Mouse (Mus musculus) ES-Bruce4 (cell line): ENCODE data around the gene Ccdc194. TPM values are rescaled to one million over a fixed set of nuclear protein-coding genes. Genes with fewer than 3 reads are reported as not detected.
A peak's percentile ranks its signal among the peaks of the same experiment; 100 is the strongest.

ENCODE experiments used
- H3K27ac ChIP-seq: 2 replicates; pipeline ENCODE4 v1.5.1; 2012; ENCODE audit warnings: low read length, inconsistent platforms; ENCODE audit not compliant: insufficient read depth
- H3K27me3 ChIP-seq: 2 replicates; pipeline ENCODE4 v1.6.1; 2012; ENCODE audit warnings: mild to moderate bottlenecking, low read length, inconsistent platforms; ENCODE audit not compliant: control insufficient read depth, poor library complexity, insufficient read depth, severe bottlenecking
- H3K36me3 ChIP-seq: 2 replicates; pipeline ENCODE4 v1.6.1; 2012; ENCODE audit warnings: inconsistent platforms, mild to moderate bottlenecking, low read length, moderate library complexity; ENCODE audit not compliant: control insufficient read depth, poor library complexity, insufficient read depth, severe bottlenecking
- H3K4me1 ChIP-seq: one replicate; pipeline ENCODE4 v1.8.1; 2011; ENCODE audit warnings: low read length; ENCODE audit not compliant: control insufficient read depth, insufficient read depth
- H3K4me3 ChIP-seq: 2 replicates; pipeline ENCODE4 v1.5.1; 2011; ENCODE audit warnings: low read depth, mild to moderate bottlenecking, low read length
- H3K9ac ChIP-seq: 2 replicates; pipeline ENCODE4 v1.6.1; 2012; ENCODE audit warnings: low read depth, mild to moderate bottlenecking, inconsistent platforms; ENCODE audit not compliant: poor library complexity, severe bottlenecking
- H3K9me3 ChIP-seq: replicated peaks from 2 replicates; pipeline ENCODE4 v1.6.1; 2012; ENCODE audit warnings: mild to moderate bottlenecking, low read length, inconsistent platforms; ENCODE audit not compliant: control insufficient read depth, poor library complexity, insufficient read depth, severe bottlenecking
- CTCF ChIP-seq: IDR thresholded peaks from one replicate; pipeline ENCODE4 v1.8.1; 2011; ENCODE audit warnings: low read depth, low read length
- EP300 ChIP-seq: IDR thresholded peaks from 2 replicates; pipeline ENCODE4 v1.6.1; 2011; ENCODE audit warnings: low read depth, low read length; ENCODE audit not compliant: insufficient read depth
- POLR2A ChIP-seq: IDR thresholded peaks from one replicate; pipeline ENCODE4 v1.8.1; 2011; ENCODE audit warnings: low read length; ENCODE audit not compliant: insufficient read depth
- polyA plus RNA-seq: library from polyadenylated mRNA; stranded (reverse); fragments of >200 nt; gene quantifications from 2 replicates; pipeline ENCODE4 v1.2.4, GENCODE M21; 2011; ENCODE audit warnings: low read depth; ENCODE audit not compliant: missing spikeins, insufficient read depth, insufficient read length

The Ccdc194 gene
- polyA plus RNA-seq, 1 experiment = 4.9 TPM

- H3K27me3 ChIP-seq = no peaks in the 10 kb centered on the region
- H3K9ac ChIP-seq = peak overlapping the region; percentile 87; the same call in 1 of the 2 replicates
- no peak overlapping the region for H3K27ac ChIP-seq
- TF ChIP-seq CTCF (no peak), EP300 (no peak), POLR2A (no peak)
- H3K4me1 ChIP-seq = peaks cover 2% of the 10 kb centered on the region
- H3K9me3 ChIP-seq = no peaks in the 10 kb centered on the region
- H3K36me3 ChIP-seq = peaks cover 7% of the 10 kb centered on the region
- H3K4me3 ChIP-seq = peak overlapping the region; percentile 77; the same call in 1 of the 2 replicates
These were observed 50.5 kb downstream of the Ccdc194 start for GRCm38 (mm10) chr8:71474785-71475701.

DNA sequence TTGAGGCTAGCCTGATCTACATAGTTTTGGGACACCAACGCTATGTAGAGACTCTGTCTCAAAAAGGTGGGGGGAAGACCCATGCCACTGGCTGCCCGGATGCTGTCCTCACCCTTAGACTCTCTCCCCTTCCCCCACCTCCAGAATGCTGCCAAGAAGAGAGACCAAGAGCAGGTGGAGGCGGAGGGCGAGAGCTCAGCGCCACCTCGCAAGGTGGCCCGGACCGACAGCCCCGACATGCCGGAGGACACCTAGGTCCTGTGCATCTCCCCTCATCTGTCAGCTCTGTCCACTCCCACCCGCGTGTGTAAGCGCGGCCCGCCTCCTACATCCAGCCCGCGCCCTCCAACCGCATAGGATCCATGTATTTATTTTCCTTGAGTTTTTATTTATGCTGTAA, 51.2 kb downstream of the Ccdc194 start:
- peaks cover 2% of the 10 kb centered on the region for H3K4me1 ChIP-seq
- no peaks in the 10 kb centered on the region for H3K27me3 ChIP-seq
- no peak overlapping the region for H3K9ac ChIP-seq
- TF ChIP-seq EP300 (no peak), POLR2A (no peak), CTCF (no peak)
- H3K36me3 ChIP-seq = peaks cover 7% of the 10 kb centered on the region
- no peak overlapping the region for H3K4me3 ChIP-seq
- H3K27ac ChIP-seq = no peak overlapping the region
- no peaks in the 10 kb centered on the region for H3K9me3 ChIP-seq

GRCm38 (mm10) chr8:71472601-71473386, 52.7 kb downstream of the Ccdc194 start:
- Histone ChIP-seq H3K27ac (no peak overlapping the region), H3K27me3 (no peaks in the 10 kb centered on the region), H3K4me1 (peaks cover 2% of the 10 kb centered on the region), H3K9me3 (no peaks in the 10 kb centered on the region), H3K36me3 (peaks cover 7% of the 10 kb centered on the region), H3K4me3 (no peak overlapping the region), H3K9ac (no peak overlapping the region)
- TF ChIP-seq CTCF = peak; percentile 58
- TF ChIP-seq EP300 = no peak
- TF ChIP-seq POLR2A = no peak

GRCm38 (mm10) chr8:71471861-71472260, 53.6 kb downstream of the Ccdc194 start:
- H3K9ac ChIP-seq = no peak overlapping the region
- no peak overlapping the region for H3K27ac ChIP-seq
- TF ChIP-seq POLR2A (no peak), CTCF (no peak), EP300 (no peak)
- no peaks in the 10 kb centered on the region for H3K9me3 ChIP-seq
- H3K27me3 ChIP-seq = no peaks in the 10 kb centered on the region
- no peak overlapping the region for H3K4me3 ChIP-seq
- H3K36me3 ChIP-seq = peaks cover 7% of the 10 kb centered on the region
- peaks cover 2% of the 10 kb centered on the region for H3K4me1 ChIP-seq

DNA sequence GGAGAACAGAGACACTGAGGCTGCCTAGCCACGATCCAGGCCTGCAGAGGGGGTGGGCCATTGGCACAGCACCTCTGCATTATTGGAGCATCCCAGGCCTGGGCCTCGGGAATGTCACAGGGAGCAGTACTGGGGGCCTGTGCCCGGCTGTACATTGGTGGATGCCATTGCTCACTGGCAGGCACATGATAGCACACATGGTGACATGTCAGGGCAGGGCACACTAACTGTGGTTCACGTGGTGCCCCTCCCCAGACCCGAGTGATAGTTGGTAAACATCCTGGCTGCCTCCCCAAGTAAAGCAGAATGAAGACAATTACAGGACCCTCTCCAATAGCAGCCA, 54.6 kb downstream of the Ccdc194 start:
- Histone ChIP-seq H3K4me3 (no peak overlapping the region), H3K27ac (no peak overlapping the region), H3K4me1 (peaks cover 2% of the 10 kb centered on the region), H3K36me3 (peaks cover 10% of the 10 kb centered on the region), H3K9ac (no peak overlapping the region), H3K9me3 (no peaks in the 10 kb centered on the region), H3K27me3 (no peaks in the 10 kb centered on the region)
- no peak for TF ChIP-seq POLR2A
- TF ChIP-seq EP300 = no peak
- no peak for TF ChIP-seq CTCF
